Mouse (Mus musculus) lung, postnatal 0 days (tissue): Measurements from ENCODE around the gene Nop14. TPM values are rescaled to one million over a fixed set of nuclear protein-coding genes. Genes with fewer than 3 reads are reported as not detected.
A peak's percentile ranks its signal among the peaks of the same experiment; 100 is the strongest.

ENCODE experiments used
- ATAC-seq: fragments of 200-750 bp; cut with Nextera tagmentation; 2 replicates; pipeline ENCODE4 v1.8.0; 2017; ENCODE audit warnings: moderate library complexity
- DNase-seq: peaks from one replicate; pipeline ENCODE4 v3.0.0-alpha.2; 2016; ENCODE audit warnings: low spot score
- H3K27ac ChIP-seq: fragments of 300-500 bp; sonication (generic); 2 replicates; pipeline ENCODE4 v1.5.1; 2014; ENCODE audit warnings: antibody characterized with exemption, mild to moderate bottlenecking, low read length, mixed read lengths
- H3K27me3 ChIP-seq: fragments of 300-500 bp; sonication (generic); replicated peaks from 2 replicates; pipeline ENCODE4 v1.6.1; 2014; ENCODE audit warnings: low read length, mixed read lengths; ENCODE audit not compliant: insufficient read depth
- H3K36me3 ChIP-seq: fragments of 300-500 bp; sonication (generic); 2 replicates; pipeline ENCODE4 v1.6.1; 2014; ENCODE audit warnings: low read length, mixed read lengths; ENCODE audit not compliant: insufficient read depth
- H3K4me1 ChIP-seq: fragments of 300-500 bp; sonication (generic); 2 replicates; pipeline ENCODE4 v1.6.1; 2014; ENCODE audit warnings: antibody characterized with exemption, low read depth, low read length, mixed read lengths; ENCODE audit not compliant: insufficient read depth
- H3K4me2 ChIP-seq: fragments of 300-500 bp; sonication (generic); replicated peaks from 2 replicates; pipeline ENCODE4 v1.6.1; 2014; ENCODE audit warnings: low read depth, mild to moderate bottlenecking, low read length, moderate library complexity, mixed read lengths
- H3K4me3 ChIP-seq: fragments of 300-500 bp; sonication (generic); 2 replicates; pipeline ENCODE4 v1.5.1; 2014; ENCODE audit warnings: low read depth, low read length
- H3K9ac ChIP-seq: fragments of 300-500 bp; sonication (generic); replicated peaks from 2 replicates; pipeline ENCODE4 v1.6.1; 2014; ENCODE audit warnings: low read depth, mild to moderate bottlenecking
- H3K9me3 ChIP-seq: fragments of 300-500 bp; sonication (generic); 2 replicates; pipeline ENCODE4 v1.6.1; 2016; ENCODE audit warnings: low read length, mixed read lengths
- CTCF ChIP-seq: IDR thresholded peaks from 2 replicates; pipeline ENCODE4 v1.5.1; 2016; ENCODE audit warnings: antibody characterized with exemption, mild to moderate bottlenecking
- EP300 ChIP-seq: IDR thresholded peaks from 2 replicates; pipeline ENCODE4 v1.6.1; 2016; ENCODE audit warnings: antibody characterized with exemption, mild to moderate bottlenecking, control low read depth
- WGBS: fragments of 180-500 bp; shearing (Covaris S2); extraction: QIAGEN DNeasy Blood & Tissue Kit; methylation state at CpG from one replicate; pipeline ENCODE4 v1.1.7; 2014; 5-methylcytosine and 5-hydroxymethylcytosine counted together
- polyA plus RNA-seq: library from polyadenylated mRNA; unstranded; fragments of >200 nt; fragmentation: Nextera tagmentation; extraction: Ambion mirVana; gene quantifications from 2 replicates; pipeline ENCODE4 v1.2.1, GENCODE M21; 2015

Gene Nop14
- polyA plus RNA-seq, 1 experiment from 2014 or later, result 11.1 TPM

DNA sequence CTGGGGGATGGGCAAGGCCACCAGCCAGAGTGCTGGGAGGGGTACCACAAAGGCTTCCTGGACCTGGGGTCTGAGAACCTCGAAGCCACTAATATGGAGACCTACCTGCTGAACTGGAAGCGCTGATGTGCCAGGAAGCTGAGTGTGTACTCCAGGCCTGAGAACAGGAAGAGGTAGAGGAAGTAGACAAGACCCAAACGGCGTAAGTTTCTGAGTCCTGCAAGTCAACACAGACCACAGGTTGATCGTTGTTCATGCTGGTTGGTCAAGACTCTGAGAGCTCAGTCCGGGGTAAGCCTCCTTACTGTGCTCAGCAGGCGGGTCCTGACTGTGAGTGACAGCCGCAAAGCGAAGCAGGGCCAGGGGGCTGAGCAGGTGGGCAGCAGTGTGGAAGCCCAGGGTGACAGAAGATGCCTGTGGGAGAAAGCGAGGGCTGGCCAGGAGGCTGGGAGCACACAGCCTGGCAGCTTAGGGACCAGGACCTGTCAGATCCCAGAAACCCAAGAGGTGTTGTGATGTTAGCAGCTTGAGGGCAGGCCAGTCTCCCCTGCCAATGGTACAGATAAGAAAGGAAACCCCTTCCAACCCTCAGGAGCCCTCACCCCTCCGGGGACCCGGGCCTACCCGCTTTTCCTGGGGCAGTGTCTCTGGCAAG lies 25.1 kb downstream of the Nop14 start:
- Histone ChIP-seq H3K4me2 (no peak overlapping the region), H3K4me3 (no peak overlapping the region), H3K9me3 (no peaks in the 10 kb centered on the region), H3K9ac (no peak overlapping the region), H3K27me3 (no peaks in the 10 kb centered on the region), H3K27ac (0 out of 2 replicates have a peak overlapping the region, but pooled peaks have one; percentile 32), H3K36me3 (peaks cover 21% of the 10 kb centered on the region), H3K4me1 (peaks cover 3% of the 10 kb centered on the region; the same call in 1 of the 2 replicates)
- no peak for TF ChIP-seq EP300
- no peak for TF ChIP-seq CTCF
- WGBS, result 82% methylated on average over 13 of the region's 13 CpGs
- no peak for DNase-seq
- no peak for ATAC-seq

DNA sequence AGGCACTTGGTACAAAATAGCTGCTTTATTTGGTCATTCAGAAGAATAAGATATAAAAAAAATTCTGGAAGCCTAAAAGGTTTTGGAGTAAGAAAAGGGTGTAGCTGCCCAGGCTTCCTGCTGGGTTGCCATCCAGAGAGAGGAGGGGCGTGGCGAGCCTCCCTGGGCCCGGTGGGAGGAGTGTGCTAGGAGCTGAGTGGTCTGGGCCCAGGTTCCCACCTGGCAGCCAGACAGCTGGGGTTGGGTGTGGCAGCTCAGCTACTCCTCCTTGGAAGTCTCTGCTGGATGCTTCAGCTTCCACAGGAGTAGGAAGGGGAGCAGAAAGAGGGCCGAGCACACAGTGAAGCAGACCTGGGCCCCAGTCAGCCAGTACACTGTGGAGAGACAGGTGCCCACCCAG lies 26.3 kb downstream of the Nop14 start:
- peaks cover 28% of the 10 kb centered on the region for H3K36me3 ChIP-seq
- DNase-seq (peak; percentile 62), ATAC-seq (peak; percentile 18; the same call in 1 of the 2 replicates)
- TF ChIP-seq CTCF, result no peak
- TF ChIP-seq EP300, result no peak
- no peak overlapping the region for H3K4me3 ChIP-seq
- 49% methylated on average over 4 of the region's 4 CpGs for WGBS
- peaks cover 3% of the 10 kb centered on the region; the same call in 1 of the 2 replicates for H3K4me1 ChIP-seq
- no peaks in the 10 kb centered on the region for H3K9me3 ChIP-seq
- no peak overlapping the region for H3K27ac ChIP-seq
- no peak overlapping the region for H3K4me2 ChIP-seq
- H3K27me3 ChIP-seq, result no peaks in the 10 kb centered on the region
- no peak overlapping the region for H3K9ac ChIP-seq

DNA sequence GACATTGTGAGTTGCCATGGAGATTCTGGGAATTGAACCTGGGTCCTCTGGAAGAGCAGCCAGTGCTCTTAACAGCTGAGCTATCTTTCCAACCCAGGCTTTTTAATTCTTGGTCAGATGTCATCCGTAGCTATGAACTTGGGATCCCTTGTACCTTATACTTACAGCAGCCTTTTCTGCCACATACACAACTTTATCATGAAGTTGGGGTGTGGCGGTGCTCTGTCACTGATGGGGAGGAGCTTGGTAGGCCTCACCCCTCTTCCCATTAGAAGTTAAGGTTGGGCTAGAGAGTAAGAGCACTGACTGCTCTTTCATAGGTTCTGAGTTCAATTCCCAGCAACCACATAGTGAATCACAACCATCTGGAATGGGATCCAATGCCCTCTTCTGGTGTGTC lies 27.0 kb downstream of the Nop14 start:
- no peak overlapping the region for H3K4me2 ChIP-seq
- H3K4me1 ChIP-seq, result peaks cover 3% of the 10 kb centered on the region; the same call in 1 of the 2 replicates
- peaks cover 35% of the 10 kb centered on the region for H3K36me3 ChIP-seq
- H3K9ac ChIP-seq, result no peak overlapping the region
- DNase-seq (no peak), ATAC-seq (no peak)
- H3K4me3 ChIP-seq, result no peak overlapping the region
- no peaks in the 10 kb centered on the region for H3K27me3 ChIP-seq
- no peak for TF ChIP-seq EP300
- TF ChIP-seq CTCF, result no peak
- 93% methylated on average over 2 of the region's 2 CpGs for WGBS
- H3K9me3 ChIP-seq, result no peaks in the 10 kb centered on the region
- H3K27ac ChIP-seq, result no peak overlapping the region

DNA sequence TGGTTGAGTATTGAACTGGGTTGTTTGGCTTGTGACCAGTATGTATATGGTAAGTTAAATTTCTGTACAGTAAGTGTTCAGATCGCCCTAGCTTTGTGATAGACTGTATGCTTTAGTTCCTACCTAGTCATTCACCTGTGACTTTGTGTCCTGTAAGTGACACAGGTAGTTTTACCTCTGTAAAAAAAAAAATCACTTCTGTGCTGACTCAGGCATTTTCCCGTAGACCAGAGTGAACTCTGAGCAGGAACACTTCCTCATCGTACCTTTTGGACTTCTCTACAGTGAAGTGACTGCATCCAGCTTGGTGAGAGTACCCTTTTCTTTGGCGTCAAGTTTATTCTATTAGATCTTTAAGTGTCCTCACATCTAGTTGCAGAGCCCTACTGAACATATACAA lies 50.0 kb downstream of the Nop14 start:
- H3K4me3 ChIP-seq, result no peak overlapping the region
- no peaks in the 10 kb centered on the region for H3K9me3 ChIP-seq
- 81% methylated on average over 4 of the region's 4 CpGs for WGBS
- no peaks in the 10 kb centered on the region for H3K27me3 ChIP-seq
- no peak for DNase-seq
- ATAC-seq, result no peak
- H3K4me2 ChIP-seq, result no peak overlapping the region
- no peak overlapping the region for H3K27ac ChIP-seq
- H3K9ac ChIP-seq, result no peak overlapping the region
- peaks cover 40% of the 10 kb centered on the region for H3K36me3 ChIP-seq
- no peak for TF ChIP-seq CTCF
- no peaks in the 10 kb centered on the region for H3K4me1 ChIP-seq

DNA sequence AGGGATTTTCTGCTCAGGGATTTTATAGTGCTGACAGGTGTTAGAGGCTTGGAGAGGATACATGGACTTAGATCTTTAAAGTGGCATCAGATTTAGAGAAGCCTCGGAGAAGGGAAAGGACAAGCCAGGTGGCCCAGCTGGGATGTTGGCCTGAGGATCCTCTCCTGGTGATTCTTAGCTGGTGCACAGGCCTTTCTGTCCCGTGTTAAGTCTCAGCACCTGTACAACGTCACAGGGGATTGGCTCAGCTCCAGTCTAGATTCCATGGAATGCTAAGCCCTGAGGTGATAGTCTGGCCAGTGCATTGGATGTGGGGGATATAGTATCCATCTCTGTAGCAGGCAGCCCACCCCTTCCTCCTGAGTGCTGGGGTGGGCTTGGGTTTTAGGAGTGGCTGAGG lies 51.7 kb downstream of the Nop14 start:
- peaks cover 30% of the 10 kb centered on the region; the same call in 1 of the 2 replicates for H3K36me3 ChIP-seq
- ATAC-seq (no peak), DNase-seq (no peak)
- H3K27me3 ChIP-seq, result no peaks in the 10 kb centered on the region
- no peaks in the 10 kb centered on the region for H3K9me3 ChIP-seq
- H3K4me3 ChIP-seq, result no peak overlapping the region
- H3K4me1 ChIP-seq, result no peaks in the 10 kb centered on the region
- TF ChIP-seq CTCF, result no peak
- TF ChIP-seq EP300, result no peak
- 80% methylated on average over 3 of the region's 3 CpGs for WGBS
- no peak overlapping the region for H3K4me2 ChIP-seq
- H3K9ac ChIP-seq, result no peak overlapping the region
- no peak overlapping the region for H3K27ac ChIP-seq

DNA sequence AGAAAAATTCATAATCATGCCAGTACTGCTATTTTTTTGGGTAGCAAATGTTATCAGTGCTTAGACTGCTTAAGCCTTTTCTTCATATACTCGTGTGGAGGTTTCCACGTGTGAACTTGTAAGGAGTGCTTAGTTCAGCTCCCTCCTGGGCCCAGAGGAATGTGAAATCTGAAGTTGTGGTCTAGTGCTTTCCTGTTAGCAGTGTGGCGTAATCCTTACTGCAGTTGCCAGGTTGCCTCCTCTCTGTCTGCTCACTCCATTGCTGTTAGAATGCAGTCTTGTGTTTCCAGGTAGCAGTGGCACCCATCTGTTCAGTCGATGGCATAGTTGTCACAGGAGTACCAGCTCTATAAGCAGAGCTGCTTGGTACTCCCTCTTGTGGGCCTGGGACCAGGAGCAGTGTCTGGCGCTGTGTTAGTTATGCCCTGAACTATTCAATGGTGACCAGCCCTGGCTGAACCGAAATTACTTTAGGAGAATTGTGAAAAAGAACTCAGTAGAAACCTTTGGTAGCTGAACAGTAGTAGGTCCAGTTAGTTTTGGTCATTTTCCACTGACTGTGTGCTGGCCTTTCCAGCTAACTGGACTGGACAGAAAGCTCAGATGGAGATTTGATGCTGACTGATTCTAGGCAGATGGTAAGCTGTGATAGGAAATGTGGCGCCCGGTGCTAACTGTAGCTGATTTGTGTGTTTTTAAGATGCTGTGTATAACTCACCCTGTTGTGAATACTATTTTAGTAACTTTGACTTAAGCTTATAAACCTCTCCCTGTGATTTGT lies 52.7 kb downstream of the Nop14 start:
- WGBS, result 73% methylated on average over 8 of the region's 8 CpGs
- Histone ChIP-seq H3K4me1 (no peaks in the 10 kb centered on the region), H3K36me3 (peaks cover 33% of the 10 kb centered on the region; the same call in 1 of the 2 replicates), H3K9me3 (no peaks in the 10 kb centered on the region), H3K27ac (no peak overlapping the region), H3K9ac (no peak overlapping the region), H3K27me3 (no peaks in the 10 kb centered on the region), H3K4me3 (no peak overlapping the region), H3K4me2 (no peak overlapping the region)
- ATAC-seq (peak; percentile 89), DNase-seq (peak; percentile 78)
- TF ChIP-seq CTCF, result peak; percentile 35; the same call in 1 of the 2 replicates
- no peak for TF ChIP-seq EP300
